In the genomic region with DNA sequence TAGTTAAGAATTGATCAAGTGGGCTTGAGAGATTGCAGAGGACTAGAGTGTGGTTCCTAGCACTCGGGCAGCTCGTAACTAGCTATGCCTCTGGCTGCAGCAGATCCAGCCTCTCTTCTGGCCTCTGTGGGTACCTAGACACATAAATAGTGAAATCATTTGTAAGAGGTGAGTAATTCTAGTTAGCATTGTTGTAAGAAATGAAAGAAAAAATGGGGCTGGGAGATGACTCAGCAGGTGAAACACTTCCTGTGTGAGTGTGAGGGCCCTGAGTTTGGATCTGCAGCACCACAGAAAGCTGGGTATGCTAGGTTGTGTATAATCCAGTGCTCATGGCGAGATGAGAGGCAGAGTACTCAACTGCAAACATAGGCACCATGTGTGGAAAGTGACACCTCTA, we compare ENCODE assay signal across 21 mouse cellular contexts.
DNase-seq lines count a peak whose midpoint lies in the region; ATAC-seq and TF ChIP-seq lines count a peak whose summit lies in the region.
"Had no signal": no experiment of that assay in that cellular context is flagged by ENCODE, and none has a peak within 500 bp of the region (broad histone marks: within the 10 kb centered on the region; RNA-seq: fewer than 3 reads in every experiment).

No protein-coding gene starts in this region.

- H3ac ChIP-seq in myocyte (ENCODE audit: control insufficient read depth, insufficient read length), result no peak overlapping the region

- H3K9ac ChIP-seq in midbrain, embryonic 16.5 days (ENCODE audit: low read depth, low read length), result no peak overlapping the region
- H3K9ac ChIP-seq: embryonic facial prominence, embryonic 12.5 days; forebrain, embryonic 13.5 days; forebrain, postnatal 0 days; heart, embryonic 15.5 days; hindbrain, embryonic 14.5 days had no signal

- no peaks in the 10 kb centered on the region for H3K79me2 ChIP-seq in myocyte (ENCODE audit: control insufficient read depth, insufficient read depth)

- no peak overlapping the region for H3K27ac ChIP-seq in midbrain, embryonic 16.5 days (ENCODE audit: low read length)
- H3K27ac ChIP-seq: embryonic facial prominence, embryonic 12.5 days; forebrain, embryonic 13.5 days; heart, adult 2 months; heart, embryonic 15.5 days; hindbrain, embryonic 10.5 days; hindbrain, embryonic 14.5 days had no signal

- no peak for TF ChIP-seq POLR2A in myocyte (IDR thresholded peaks at IDR 0.05; ENCODE audit: insufficient read length, low read depth)

- no peak for ATAC-seq in midbrain, embryonic 16.5 days
- ATAC-seq: forebrain, embryonic 13.5 days; intestine, embryonic 16.5 days had no signal

- H3K4me2 ChIP-seq in myocyte (ENCODE audit: low read depth), result peak overlapping the region; percentile 4
- H3K4me2 ChIP-seq in midbrain, embryonic 16.5 days (ENCODE audit: low read length), result no peak overlapping the region
- H3K4me2 ChIP-seq: embryonic facial prominence, embryonic 12.5 days; forebrain, embryonic 13.5 days; heart, embryonic 11.5 days; heart, embryonic 15.5 days; hindbrain, embryonic 14.5 days had no signal

- H3K27me3 ChIP-seq in myocyte (ENCODE audit: control insufficient read depth, insufficient read depth, insufficient read length), result no peaks in the 10 kb centered on the region
- H3K27me3 ChIP-seq in midbrain, embryonic 16.5 days (ENCODE audit: control insufficient read depth, insufficient read depth, low read depth, low read length), result no peaks in the 10 kb centered on the region
- H3K27me3 ChIP-seq: embryonic facial prominence, embryonic 12.5 days; forebrain, embryonic 13.5 days; heart, embryonic 15.5 days had no signal

- no peaks in the 10 kb centered on the region for H3K9me3 ChIP-seq in midbrain, embryonic 16.5 days (replicated peaks; ENCODE audit: control insufficient read depth, low read length, poor library complexity, severe bottlenecking)
- H3K9me3 ChIP-seq: embryonic facial prominence, embryonic 12.5 days; forebrain, embryonic 13.5 days; heart, embryonic 15.5 days; hindbrain, embryonic 10.5 days had no signal

- peak; percentile 68 for DNase-seq in 3T3-L1 (ENCODE audit: low read depth, low spot score)
- DNase-seq in A20 (ENCODE audit: low read depth, low spot score), result peak; percentile 11
- peak; percentile 28 for DNase-seq in Muller cell, postnatal 12 days (ENCODE audit: inconsistent ontology term)
- no peak for DNase-seq in layer of hippocampus, postnatal 10 days (ENCODE audit: low spot score in 2 of 2)
- no peak for DNase-seq in cerebellum, postnatal 14 days
- DNase-seq: adrenal gland, postnatal 14 days; cerebellum, adult 2 months; gastrocnemius, postnatal 14 days; heart, adult 2 months; heart, postnatal 14 days; kidney, adult 2 months had no signal

- 95% methylated on average over 3 of the region's 3 CpGs for WGBS in midbrain, embryonic 16.5 days

- no peaks in the 10 kb centered on the region for H3K36me3 ChIP-seq in myocyte (ENCODE audit: control insufficient read depth, insufficient read depth)
- no peaks in the 10 kb centered on the region for H3K36me3 ChIP-seq in midbrain, embryonic 16.5 days (ENCODE audit: control insufficient read depth, insufficient read depth, low read length)
- H3K36me3 ChIP-seq: embryonic facial prominence, embryonic 12.5 days; heart, embryonic 15.5 days had no signal

- H3K4me1 ChIP-seq in midbrain, embryonic 16.5 days (ENCODE audit: control insufficient read depth, insufficient read depth, low read length), result no peaks in the 10 kb centered on the region
- H3K4me1 ChIP-seq: heart, embryonic 15.5 days had no signal

- no peak overlapping the region for H3K4me3 ChIP-seq in myocyte
- no peak overlapping the region for H3K4me3 ChIP-seq in midbrain, embryonic 16.5 days (ENCODE audit: low read depth, low read length)
- H3K4me3 ChIP-seq: embryonic facial prominence, embryonic 12.5 days; forebrain, embryonic 13.5 days; heart, adult 2 months; heart, embryonic 15.5 days; hindbrain, embryonic 10.5 days had no signal

TF ChIP-seq in myocyte, 11 proteins besides CTCF, POLR2A, EP300 and RAD21:
- TF ChIP-seq MYOG (IDR thresholded peaks at IDR 0.05; ENCODE audit: control insufficient read depth in 1 of 3, insufficient read depth in 1 of 3, insufficient read length in 2 of 3, low read depth in 2 of 3), result no peak
- TF ChIP-seq CEBPB (IDR thresholded peaks at IDR 0.05; ENCODE audit: insufficient read depth, poor library complexity, severe bottlenecking), result peak; percentile 35; the same call in 1 of the 2 replicates

Comparison
In these comparisons a context has a peak if more than half of its experiments do, and no peak if none do; other contexts are left out.
1. DNase-seq: peak in 3T3-L1 (single experiment), A20 (single experiment) and Muller cell, postnatal 12 days (single experiment); none in layer of hippocampus, postnatal 10 days (0 of 2) and cerebellum, postnatal 14 days (0 of 2).